Mouse (Mus musculus): ENCODE results near the gene Cmip. TPM values are rescaled to one million over a fixed set of nuclear protein-coding genes. Genes with fewer than 3 reads are reported as not detected.

The Cmip gene
- polyA plus RNA-seq, 2 experiments = 27.1 to 39.7 TPM

DNA sequence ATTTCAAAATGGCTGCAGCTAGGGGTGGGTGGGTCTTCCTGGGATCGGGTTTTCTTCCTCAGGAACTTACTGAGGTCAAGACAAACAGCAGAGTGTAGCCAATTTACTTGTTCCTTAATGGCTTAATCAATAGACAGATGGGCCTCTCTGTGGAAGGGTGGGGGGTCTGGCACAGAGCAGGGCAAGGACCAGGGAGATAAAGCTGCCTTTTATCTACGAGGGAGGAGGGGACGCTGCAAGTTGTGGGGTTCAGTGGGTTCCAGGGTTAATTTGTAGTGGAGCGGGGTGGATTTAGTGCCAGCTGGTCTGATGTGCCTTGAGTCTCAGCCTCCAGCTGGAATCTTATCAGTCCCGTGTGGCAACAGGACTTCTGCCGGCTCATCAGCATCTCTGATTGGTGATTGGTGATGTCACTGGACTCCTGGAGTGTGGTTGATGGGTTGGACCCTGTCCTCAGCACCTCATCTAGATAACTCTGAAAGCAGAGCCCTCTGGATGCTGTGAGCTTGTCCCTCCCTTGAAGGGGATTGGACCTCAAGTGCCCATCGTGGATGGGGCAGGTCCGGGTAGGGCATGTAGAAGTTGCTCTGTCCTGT is 65.9 kb downstream of the Cmip start:
- Histone ChIP-seq H3K36me3 (ENCODE audit: control insufficient read depth, insufficient read depth, low read length) (no peaks in the 10 kb centered on the region), H3K4me2 (replicated peaks; ENCODE audit: low read depth, low read length, severe bottlenecking) (no peak overlapping the region), H3K27me3 (ENCODE audit: control insufficient read depth, insufficient read depth, low read length) (no peaks in the 10 kb centered on the region), H3K4me1 (ENCODE audit: control insufficient read depth, insufficient read depth, low read length) (peaks cover 21% of the 10 kb centered on the region), H3K4me3 (replicated peaks; ENCODE audit: low read length) (no peak overlapping the region), H3K9ac (ENCODE audit: low read depth, low read length, severe bottlenecking) (no peak overlapping the region), H3K27ac (replicated peaks; ENCODE audit: low read depth, low read length) (no peak overlapping the region), H3K9me3 (ENCODE audit: control insufficient read depth, low read length) (no peaks in the 10 kb centered on the region)
- TF ChIP-seq POLR2A (IDR thresholded peaks at IDR 0.05; ENCODE audit: borderline replicate concordance, extremely low read depth, insufficient read depth, insufficient read length) = no peak
- WGBS = 62% methylated on average over 8 of the region's 8 CpGs
- DNase-seq (ENCODE audit: low spot score) (no peak), ATAC-seq (ENCODE audit: low FRiP score, low read depth) (no peak)

DNA sequence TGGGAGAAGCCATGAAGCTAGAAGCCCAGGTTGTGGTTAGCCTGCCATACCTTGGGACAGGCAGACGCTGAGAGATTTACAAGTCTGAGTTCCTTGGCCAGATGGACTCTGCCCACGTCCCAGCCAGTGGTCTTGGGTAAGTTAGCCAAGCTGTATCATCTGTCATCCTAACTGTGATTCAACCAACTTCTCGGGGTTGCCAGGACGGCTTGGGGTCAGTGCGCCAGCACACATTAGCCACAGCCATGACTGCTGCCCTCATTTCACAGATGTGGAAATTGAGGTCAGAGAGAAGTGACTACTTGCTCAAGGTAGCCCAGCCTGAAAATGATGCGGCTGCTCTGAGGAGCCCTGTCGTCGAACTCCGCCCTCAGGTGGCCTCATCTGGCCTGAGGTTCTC is 68.0 kb downstream of the Cmip start:
- H3K9me3 ChIP-seq (ENCODE audit: control insufficient read depth, low read length) = no peaks in the 10 kb centered on the region
- no peaks in the 10 kb centered on the region for H3K36me3 ChIP-seq (ENCODE audit: control insufficient read depth, insufficient read depth, low read length)
- H3K4me1 ChIP-seq (ENCODE audit: control insufficient read depth, insufficient read depth, low read length) = peaks cover 21% of the 10 kb centered on the region
- no peak for ATAC-seq (ENCODE audit: low FRiP score, low read depth)
- DNase-seq (ENCODE audit: low spot score) = no peak
- no peak overlapping the region for H3K9ac ChIP-seq (ENCODE audit: low read depth, low read length, severe bottlenecking)
- H3K27ac ChIP-seq (replicated peaks; ENCODE audit: low read depth, low read length) = no peak overlapping the region
- no peak overlapping the region for H3K4me2 ChIP-seq (replicated peaks; ENCODE audit: low read depth, low read length, severe bottlenecking)
- no peak for TF ChIP-seq POLR2A (IDR thresholded peaks at IDR 0.05; ENCODE audit: borderline replicate concordance, extremely low read depth, insufficient read depth, insufficient read length)
- WGBS = 86% methylated on average over 9 of the region's 9 CpGs
- no peaks in the 10 kb centered on the region for H3K27me3 ChIP-seq (ENCODE audit: control insufficient read depth, insufficient read depth, low read length)
- no peak overlapping the region for H3K4me3 ChIP-seq (replicated peaks; ENCODE audit: low read length)

DNA sequence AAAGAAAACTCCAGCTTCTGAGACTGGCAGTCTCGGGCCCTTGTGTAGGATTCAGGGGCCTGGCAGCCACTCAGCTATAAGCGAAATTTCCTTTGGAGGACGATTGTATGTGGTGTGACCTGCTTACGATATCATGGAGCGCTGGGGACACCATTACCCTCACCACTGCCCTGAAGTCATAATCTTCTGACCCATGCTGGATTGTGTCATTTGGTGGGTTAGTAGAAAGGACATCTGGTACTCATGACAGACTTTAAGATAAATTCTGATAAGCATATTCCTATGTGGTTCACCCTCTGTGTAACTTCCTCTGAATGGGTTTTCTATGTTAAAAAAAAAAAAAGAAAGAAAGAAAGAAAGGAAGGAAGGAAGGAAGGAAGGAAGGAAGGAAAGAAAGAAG is 69.9 kb downstream of the Cmip start:
- Histone ChIP-seq H3K4me1 (ENCODE audit: control insufficient read depth, insufficient read depth, low read length) (peaks cover 17% of the 10 kb centered on the region), H3K9ac (ENCODE audit: low read depth, low read length, severe bottlenecking) (no peak overlapping the region), H3K27ac (replicated peaks; ENCODE audit: low read depth, low read length) (no peak overlapping the region), H3K36me3 (ENCODE audit: control insufficient read depth, insufficient read depth, low read length) (no peaks in the 10 kb centered on the region), H3K9me3 (ENCODE audit: control insufficient read depth, low read length) (no peaks in the 10 kb centered on the region), H3K4me3 (replicated peaks; ENCODE audit: low read length) (no peak overlapping the region), H3K4me2 (replicated peaks; ENCODE audit: low read depth, low read length, severe bottlenecking) (no peak overlapping the region), H3K27me3 (ENCODE audit: control insufficient read depth, insufficient read depth, low read length) (no peaks in the 10 kb centered on the region)
- no peak for TF ChIP-seq POLR2A (IDR thresholded peaks at IDR 0.05; ENCODE audit: borderline replicate concordance, extremely low read depth, insufficient read depth, insufficient read length)
- no peak for DNase-seq (ENCODE audit: low spot score)
- WGBS = 88% methylated on average over 5 of the region's 5 CpGs
- no peak for ATAC-seq (ENCODE audit: low FRiP score, low read depth)

DNA sequence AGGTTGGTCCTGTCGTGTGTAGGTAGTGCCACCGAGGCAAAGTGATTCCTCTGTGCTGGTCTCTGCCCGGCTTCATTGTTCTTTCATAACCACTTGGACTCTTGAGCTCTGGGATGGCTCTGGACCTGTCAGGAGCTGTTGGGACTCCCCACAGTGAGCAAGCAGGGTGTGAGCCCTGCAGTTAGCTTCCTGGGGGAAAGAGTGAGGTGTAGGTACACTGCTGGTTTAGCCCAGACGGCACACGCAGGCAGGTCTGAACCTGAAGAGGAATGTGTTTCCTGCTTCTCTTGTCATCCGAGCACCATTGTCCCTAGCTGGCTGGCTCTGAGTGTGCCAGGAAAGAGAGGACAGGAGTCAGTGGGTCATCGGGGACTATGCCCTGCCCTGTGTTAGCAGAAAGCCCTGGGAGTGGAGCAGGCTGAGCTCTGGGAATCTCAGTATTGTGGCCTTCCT is 70.5 kb downstream of the Cmip start:
- WGBS = 45% methylated on average over 7 of the region's 7 CpGs
- H3K27me3 ChIP-seq (ENCODE audit: control insufficient read depth, insufficient read depth, low read length) = no peaks in the 10 kb centered on the region
- no peaks in the 10 kb centered on the region for H3K9me3 ChIP-seq (ENCODE audit: control insufficient read depth, low read length)
- H3K4me1 ChIP-seq (ENCODE audit: control insufficient read depth, insufficient read depth, low read length) = peaks cover 17% of the 10 kb centered on the region
- H3K9ac ChIP-seq (ENCODE audit: low read depth, low read length, severe bottlenecking) = no peak overlapping the region
- no peak for DNase-seq (ENCODE audit: low spot score)
- no peak for TF ChIP-seq POLR2A (IDR thresholded peaks at IDR 0.05; ENCODE audit: borderline replicate concordance, extremely low read depth, insufficient read depth, insufficient read length)
- no peak overlapping the region for H3K4me2 ChIP-seq (replicated peaks; ENCODE audit: low read depth, low read length, severe bottlenecking)
- ATAC-seq (ENCODE audit: low FRiP score, low read depth) = no peak
- no peak overlapping the region for H3K4me3 ChIP-seq (replicated peaks; ENCODE audit: low read length)
- H3K36me3 ChIP-seq (ENCODE audit: control insufficient read depth, insufficient read depth, low read length) = no peaks in the 10 kb centered on the region
- H3K27ac ChIP-seq (replicated peaks; ENCODE audit: low read depth, low read length) = 0 out of 2 replicates have a peak overlapping the region, but pooled peaks have one; percentile 43

DNA sequence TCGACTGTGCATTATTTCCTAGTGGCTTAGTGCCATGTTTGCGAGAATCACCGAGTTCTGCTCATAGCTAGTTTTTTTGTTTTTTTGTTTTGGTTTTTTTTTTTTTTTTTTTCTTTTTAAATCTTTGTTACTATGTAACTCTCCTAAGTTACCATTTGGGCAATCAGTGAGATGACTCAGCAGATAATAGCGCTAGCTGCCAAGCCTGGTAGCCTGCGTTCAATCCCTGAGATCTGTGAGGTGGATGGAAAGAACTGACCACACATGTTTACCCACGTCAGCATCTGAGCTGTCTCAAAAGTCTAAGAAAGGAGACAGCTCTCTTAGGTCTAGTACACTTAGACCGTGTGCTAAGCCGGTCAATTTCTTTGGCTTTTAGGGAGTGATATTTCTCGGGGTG is 71.9 kb downstream of the Cmip start:
- no peaks in the 10 kb centered on the region for H3K36me3 ChIP-seq (ENCODE audit: control insufficient read depth, insufficient read depth, low read length)
- no peak overlapping the region for H3K4me3 ChIP-seq (replicated peaks; ENCODE audit: low read length)
- no peak overlapping the region for H3K27ac ChIP-seq (replicated peaks; ENCODE audit: low read depth, low read length)
- no peaks in the 10 kb centered on the region for H3K9me3 ChIP-seq (ENCODE audit: control insufficient read depth, low read length)
- H3K9ac ChIP-seq (ENCODE audit: low read depth, low read length, severe bottlenecking) = no peak overlapping the region
- no peak for TF ChIP-seq POLR2A (IDR thresholded peaks at IDR 0.05; ENCODE audit: borderline replicate concordance, extremely low read depth, insufficient read depth, insufficient read length)
- no peaks in the 10 kb centered on the region for H3K27me3 ChIP-seq (ENCODE audit: control insufficient read depth, insufficient read depth, low read length)
- ATAC-seq (ENCODE audit: low FRiP score, low read depth) = no peak
- no peak for DNase-seq (ENCODE audit: low spot score)
- H3K4me2 ChIP-seq (replicated peaks; ENCODE audit: low read depth, low read length, severe bottlenecking) = no peak overlapping the region
- WGBS = 74% methylated on average over 9 of the region's 9 CpGs
- peaks cover 26% of the 10 kb centered on the region for H3K4me1 ChIP-seq (ENCODE audit: control insufficient read depth, insufficient read depth, low read length)
